Mouse (Mus musculus) spleen, adult 2 months (tissue): Measurements from ENCODE around the gene Gng13.

ENCODE experiments used
- CTCF ChIP-seq: fragments of 200-500 bp; IDR thresholded peaks from 2 replicates; pipeline ENCODE4 v1.5.1; 2011; ENCODE audit warnings: mild to moderate bottlenecking, inconsistent platforms; ENCODE audit not compliant: insufficient read depth, insufficient read length, insufficient replicate concordance; ENCODE audit errors: extremely low read depth
- POLR2A ChIP-seq: fragments of 200-500 bp; IDR thresholded peaks from 2 replicates; pipeline ENCODE4 v1.6.1; 2011; ENCODE audit warnings: low read depth, low read length, inconsistent platforms

GRCm38 (mm10) chr17:25696263-25696662, 20.7 kb upstream of the Gng13 start:
- no peak for TF ChIP-seq CTCF
- no peak for TF ChIP-seq POLR2A
